ENCODE assay signal across 12 mouse cellular contexts in the genomic region with DNA sequence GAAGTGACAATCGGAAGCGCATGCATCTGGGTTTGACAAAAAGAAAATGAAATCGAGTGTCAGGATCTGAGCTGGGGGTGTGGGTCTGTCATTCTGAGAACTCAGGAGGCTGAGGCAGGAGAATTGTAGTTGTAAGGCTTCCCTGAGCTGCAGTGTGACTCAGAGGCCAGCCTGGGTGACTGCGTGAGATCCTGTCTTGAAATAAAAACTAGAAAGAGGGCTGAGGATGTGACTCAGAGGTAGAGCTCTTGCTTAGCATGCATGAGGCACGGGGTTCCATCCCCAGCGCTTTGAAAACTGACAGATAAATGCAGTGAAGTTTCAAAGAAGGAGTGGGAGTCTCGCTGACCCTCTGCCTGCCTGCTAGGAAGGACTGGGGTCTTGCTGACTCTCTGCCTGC.
DNase-seq lines count a peak whose midpoint lies in the region; ATAC-seq lines count a peak whose summit lies in the region.
"Had no signal": no experiment of that assay in that cellular context is flagged by ENCODE, and none has a peak within 500 bp of the region (broad histone marks: within the 10 kb centered on the region; RNA-seq: fewer than 3 reads in every experiment).

No protein-coding gene starts in this region.

- H3K4me1 ChIP-seq in forebrain, embryonic 15.5 days, result peaks cover 6% of the 10 kb centered on the region
- peaks cover 2% of the 10 kb centered on the region; the same call in 1 of the 2 replicates for H3K4me1 ChIP-seq in midbrain, embryonic 11.5 days (ENCODE audit: control insufficient read depth, insufficient read depth, low read length)
- no peaks in the 10 kb centered on the region for H3K4me1 ChIP-seq in kidney, embryonic 14.5 days (ENCODE audit: control insufficient read depth, insufficient read depth, low read length)
- H3K4me1 ChIP-seq: embryonic facial prominence, embryonic 15.5 days had no signal

- H3K4me2 ChIP-seq in forebrain, embryonic 15.5 days (replicated peaks), result no peak overlapping the region
- no peak overlapping the region for H3K4me2 ChIP-seq in midbrain, embryonic 11.5 days
- no peak overlapping the region for H3K4me2 ChIP-seq in kidney, embryonic 14.5 days (replicated peaks; ENCODE audit: low read depth, low read length)
- H3K4me2 ChIP-seq: embryonic facial prominence, embryonic 15.5 days; heart, embryonic 12.5 days had no signal

- peaks cover 23% of the 10 kb centered on the region for H3K36me3 ChIP-seq in forebrain, embryonic 15.5 days
- peaks cover 6% of the 10 kb centered on the region; the same call in 1 of the 2 replicates for H3K36me3 ChIP-seq in midbrain, embryonic 11.5 days (ENCODE audit: control insufficient read depth, insufficient read depth, low read length)
- H3K36me3 ChIP-seq in kidney, embryonic 14.5 days (ENCODE audit: control insufficient read depth, insufficient read depth, low read length), result no peaks in the 10 kb centered on the region
- H3K36me3 ChIP-seq: embryonic facial prominence, embryonic 15.5 days; heart, embryonic 12.5 days had no signal

- 67% methylated on average over 7 of the region's 7 CpGs for WGBS in forebrain, embryonic 15.5 days
- 77% methylated on average over 7 of the region's 7 CpGs for WGBS in midbrain, embryonic 11.5 days
- 73% methylated on average over 7 of the region's 7 CpGs for WGBS in kidney, embryonic 14.5 days

- no peak overlapping the region for H3K9ac ChIP-seq in forebrain, embryonic 15.5 days (replicated peaks)
- no peak overlapping the region for H3K9ac ChIP-seq in midbrain, embryonic 11.5 days (ENCODE audit: low read length)
- no peak overlapping the region for H3K9ac ChIP-seq in kidney, embryonic 14.5 days (ENCODE audit: low read depth, low read length)
- H3K9ac ChIP-seq: embryonic facial prominence, embryonic 15.5 days; heart, embryonic 12.5 days had no signal

- H3K9me3 ChIP-seq in forebrain, embryonic 15.5 days, result peaks cover 6% of the 10 kb centered on the region; the same call in 1 of the 2 replicates
- H3K9me3 ChIP-seq in midbrain, embryonic 11.5 days (ENCODE audit: control insufficient read depth, low read length), result peaks cover 3% of the 10 kb centered on the region; the same call in 1 of the 2 replicates
- peaks cover 4% of the 10 kb centered on the region; the same call in 1 of the 2 replicates for H3K9me3 ChIP-seq in kidney, embryonic 14.5 days (ENCODE audit: control insufficient read depth, low read length)
- H3K9me3 ChIP-seq: embryonic facial prominence, embryonic 15.5 days had no signal

- peak overlapping the region; percentile 49; the same call in 1 of the 2 replicates for H3K27ac ChIP-seq in forebrain, embryonic 15.5 days (replicated peaks)
- H3K27ac ChIP-seq in midbrain, embryonic 11.5 days (ENCODE audit: low read depth, low read length), result peak overlapping the region; percentile 6; the same call in 1 of the 2 replicates
- no peak overlapping the region for H3K27ac ChIP-seq in kidney, embryonic 14.5 days (ENCODE audit: low read depth, low read length)
- H3K27ac ChIP-seq: embryonic facial prominence, embryonic 15.5 days; gastrocnemius, adult 2 months had no signal

- ATAC-seq in forebrain, embryonic 15.5 days (replicated peaks), result no peak
- ATAC-seq in midbrain, embryonic 11.5 days (ENCODE audit: low FRiP score), result no peak
- ATAC-seq in kidney, embryonic 14.5 days (ENCODE audit: low FRiP score, low TSS enrichment), result no peak

- H3K4me3 ChIP-seq in forebrain, embryonic 15.5 days, result no peak overlapping the region
- H3K4me3 ChIP-seq in midbrain, embryonic 11.5 days (ENCODE audit: low read depth, low read length), result no peak overlapping the region
- H3K4me3 ChIP-seq in kidney, embryonic 14.5 days (ENCODE audit: low read length), result no peak overlapping the region
- H3K4me3 ChIP-seq: embryonic facial prominence, embryonic 15.5 days; gastrocnemius, adult 2 months; heart, embryonic 12.5 days had no signal

- peak; percentile 53 to 64 for DNase-seq in right cerebral cortex, adult 2 months (ENCODE audit: low spot score in 2 of 2)
- no peak for DNase-seq in right cerebral cortex, postnatal 36 days (ENCODE audit: low spot score in 2 of 2)
- DNase-seq in midbrain, embryonic 11.5 days (ENCODE audit: low spot score, missing footprints), result no peak
- no peak for DNase-seq in kidney, adult 11 months
- DNase-seq in gastrocnemius, postnatal 25 days, result no peak
- DNase-seq: gastrocnemius, adult 2 months; kidney, postnatal 25 days; lung, adult 18-20 months had no signal

- no peaks in the 10 kb centered on the region for H3K27me3 ChIP-seq in forebrain, embryonic 15.5 days
- no peaks in the 10 kb centered on the region for H3K27me3 ChIP-seq in midbrain, embryonic 11.5 days (ENCODE audit: control insufficient read depth, insufficient read depth, low read length)
- H3K27me3 ChIP-seq in kidney, embryonic 14.5 days (ENCODE audit: control insufficient read depth, insufficient read depth, low read length), result no peaks in the 10 kb centered on the region
- H3K27me3 ChIP-seq: embryonic facial prominence, embryonic 15.5 days; heart, embryonic 12.5 days had no signal

Comparison
In these comparisons a context has a peak if more than half of its experiments do, and no peak if none do; other contexts are left out.
1. DNase-seq: peak in right cerebral cortex, adult 2 months (2 of 2); none in right cerebral cortex, postnatal 36 days (0 of 2), midbrain, embryonic 11.5 days (single experiment), kidney, adult 11 months (single experiment) and gastrocnemius, postnatal 25 days (single experiment).